Mouse (Mus musculus) frontal cortex, postnatal 14 days (tissue): ENCODE measurements around the gene Mtmr12.

Source experiments
- DNase-seq, 2 experiments: peaks; one replicate each; pipeline ENCODE4 v3.0.0; 2022; ENCODE audit warnings: low spot score in 2 of 2

The Mtmr12 gene

DNA sequence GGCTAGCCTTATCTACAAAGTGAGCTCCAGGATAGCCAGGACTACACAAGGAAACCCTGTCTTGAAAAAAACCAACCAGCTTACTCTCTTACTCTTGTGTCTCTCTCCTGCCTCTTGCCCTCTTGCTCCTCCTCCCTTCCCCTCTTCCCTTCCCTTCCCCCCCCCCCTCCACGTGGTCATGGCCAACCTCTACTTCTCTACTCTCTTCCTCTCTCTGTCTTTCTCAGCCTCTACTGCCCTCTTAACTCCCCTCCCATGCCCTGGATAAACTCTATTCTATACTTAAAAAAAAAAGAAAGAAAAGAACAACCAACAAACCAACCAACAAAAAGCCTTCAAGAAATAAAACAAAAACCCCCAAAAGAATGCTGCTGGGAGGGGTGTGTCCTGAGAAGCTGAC lies 30.7 kb downstream of the Mtmr12 start:
- DNase-seq = no peak

DNA sequence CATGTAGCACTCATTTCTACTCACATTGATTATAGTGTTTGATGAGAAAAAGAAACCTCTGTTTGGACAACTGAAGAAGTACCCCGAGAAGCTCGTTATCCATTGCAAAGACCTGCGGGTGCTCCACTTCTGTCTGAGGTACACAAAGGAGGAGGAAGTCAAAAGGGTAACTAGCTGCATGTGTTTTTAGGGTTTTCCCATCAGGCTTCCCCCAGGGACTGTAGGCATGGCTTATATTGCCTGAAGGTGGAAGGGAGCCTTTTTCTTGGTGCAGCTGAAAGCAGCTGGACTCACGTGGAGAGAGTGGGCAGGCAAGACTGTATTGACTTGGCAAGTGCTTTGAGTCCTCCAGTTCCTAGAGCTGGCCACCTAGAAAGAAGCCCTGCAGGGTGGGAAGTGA lies 31.2 kb downstream of the Mtmr12 start:
- no peak for DNase-seq

DNA sequence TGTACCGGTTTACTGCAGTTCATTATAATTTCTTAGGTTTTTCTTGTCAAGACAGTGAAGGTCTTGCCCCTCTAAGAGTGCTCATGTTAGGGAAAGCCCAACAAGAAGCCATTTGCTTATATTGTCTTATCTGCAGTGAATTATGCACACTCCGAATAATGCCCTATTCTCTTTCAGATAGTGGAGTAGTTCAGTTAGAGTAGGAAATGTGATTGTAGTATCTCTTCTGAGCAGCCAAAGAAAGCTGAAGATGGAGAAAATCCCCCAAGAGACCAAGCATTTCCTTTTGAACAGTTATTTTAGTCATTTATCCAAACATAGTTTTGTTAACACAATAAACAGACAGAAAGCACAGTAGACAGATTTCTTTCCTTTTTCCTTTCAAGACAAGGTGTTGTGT lies 32.1 kb downstream of the Mtmr12 start:
- no peak for DNase-seq

DNA sequence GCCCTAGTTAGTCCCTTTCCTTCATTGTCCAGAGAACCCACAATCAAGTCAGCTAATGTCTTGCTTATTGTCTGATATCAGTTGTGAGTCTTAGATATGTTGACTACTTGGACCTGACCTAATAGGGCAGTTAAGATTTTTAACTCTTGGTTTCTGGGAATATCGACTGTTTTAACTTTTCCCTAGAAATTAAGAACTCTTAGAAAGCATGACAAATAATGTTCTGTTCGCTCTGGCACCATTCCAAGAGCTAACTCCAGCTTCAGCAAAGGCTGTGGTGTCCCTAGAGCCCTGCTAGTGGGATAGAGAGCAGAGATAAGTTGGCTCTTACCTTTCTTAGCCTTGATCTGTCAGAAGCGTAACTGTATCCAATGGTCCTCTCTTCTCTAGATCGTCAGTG lies 32.7 kb downstream of the Mtmr12 start:
- DNase-seq = no peak

DNA sequence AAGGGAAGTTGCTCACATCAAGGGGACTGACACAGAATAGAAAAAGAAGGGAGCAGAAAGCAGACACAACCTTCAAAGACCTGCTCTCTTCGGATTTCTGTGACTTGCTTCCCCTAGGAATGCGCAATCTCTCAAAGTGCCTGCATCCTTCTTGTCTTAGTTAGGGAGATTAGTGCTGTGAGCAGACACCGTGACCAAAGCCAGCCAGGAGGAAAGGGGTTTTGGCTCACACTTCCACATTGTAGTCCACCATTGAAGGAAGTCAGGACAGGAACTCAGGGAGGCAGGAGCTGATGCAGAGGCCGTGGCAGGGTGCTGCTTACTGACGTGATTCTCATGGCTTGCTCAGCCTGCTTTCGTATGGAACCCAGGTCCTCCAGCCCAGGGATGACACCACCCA lies 33.5 kb downstream of the Mtmr12 start:
- DNase-seq = no peak

DNA sequence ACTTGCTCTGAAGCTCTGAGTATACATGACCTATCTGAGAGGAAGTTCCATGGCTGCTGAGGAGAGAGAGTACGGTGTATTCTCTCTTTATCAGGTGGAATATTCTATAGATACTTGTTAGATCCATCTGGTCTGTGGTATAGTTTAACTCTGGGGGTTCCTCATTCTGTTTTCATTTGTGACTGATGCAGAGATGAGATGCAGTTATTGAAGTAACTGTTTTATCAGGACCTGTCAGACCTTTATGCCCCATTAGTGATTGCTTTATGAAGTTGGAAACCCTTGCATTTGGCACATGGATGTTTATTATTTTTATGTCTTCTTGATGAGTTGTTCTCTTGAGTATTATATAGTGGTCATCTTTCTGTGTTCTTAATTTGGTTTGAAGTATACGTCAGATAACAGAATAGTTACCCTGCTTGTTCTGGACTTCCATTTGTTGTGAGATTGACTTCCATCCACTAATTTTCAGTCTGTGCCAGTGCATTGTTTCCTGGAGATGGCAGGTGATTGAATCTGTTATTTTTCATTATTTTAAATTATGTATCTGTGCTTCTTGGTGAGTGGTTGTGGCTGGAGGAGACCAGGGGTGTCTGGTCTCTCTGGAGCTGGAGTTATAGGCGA lies 36.0 kb downstream of the Mtmr12 start:
- DNase-seq = no peak

DNA sequence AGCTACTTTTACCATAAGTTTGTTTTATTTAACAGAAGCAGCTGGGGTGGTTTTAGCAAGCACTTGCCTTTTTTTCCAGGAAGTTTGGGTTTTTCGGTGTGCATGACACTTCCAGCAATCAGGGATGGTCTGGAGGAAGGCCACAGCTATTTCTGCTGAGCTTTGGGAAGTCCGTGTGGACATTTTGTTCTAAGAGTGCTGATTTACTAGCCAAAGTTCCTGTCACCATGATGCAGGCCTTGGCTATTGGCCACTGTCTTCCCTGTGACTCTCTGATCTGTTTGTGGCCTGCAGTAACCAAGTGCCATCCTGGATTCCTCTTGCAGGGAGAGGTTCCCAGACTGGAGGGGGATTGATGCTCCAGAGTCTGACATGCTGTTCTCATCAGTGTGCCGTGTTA lies 39.0 kb downstream of the Mtmr12 start:
- no peak for DNase-seq

DNA sequence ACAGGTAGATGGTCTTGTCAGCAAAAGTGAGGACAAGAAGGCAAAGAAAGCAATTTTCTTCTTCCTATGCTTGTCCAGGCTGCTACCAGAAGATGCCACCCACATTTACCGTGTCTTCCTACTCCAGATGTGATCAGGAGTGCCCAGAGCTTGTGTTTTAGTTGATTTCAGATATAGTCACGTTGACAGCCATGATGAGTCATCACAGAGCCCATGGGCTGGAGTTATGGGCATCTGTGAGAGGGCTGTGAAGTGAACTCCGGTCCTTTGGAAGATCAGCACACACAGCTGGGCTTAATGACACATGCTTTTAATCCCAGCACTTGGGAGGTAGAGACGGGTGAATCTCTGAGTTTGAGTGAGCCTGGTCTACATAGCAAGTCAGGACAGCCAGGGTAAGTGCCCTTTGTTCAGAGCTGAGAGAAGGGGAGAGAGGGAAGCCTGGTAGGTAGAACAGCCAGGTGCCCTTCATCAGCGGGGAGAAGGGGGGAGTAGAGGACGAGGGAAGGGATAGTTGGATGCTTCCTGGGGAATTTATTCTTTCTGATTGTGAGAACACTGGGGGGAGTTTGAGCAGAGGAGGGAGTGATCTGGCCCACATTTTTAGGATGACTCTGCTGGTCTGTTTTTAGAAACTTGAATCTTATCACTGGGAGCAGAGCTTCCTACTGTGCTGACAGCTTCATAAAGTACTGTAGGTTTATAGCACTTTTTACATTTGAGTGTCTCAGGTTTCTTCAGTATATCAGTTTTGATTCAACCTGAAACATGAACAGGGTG lies 40.9 kb downstream of the Mtmr12 start:
- DNase-seq = no peak

DNA sequence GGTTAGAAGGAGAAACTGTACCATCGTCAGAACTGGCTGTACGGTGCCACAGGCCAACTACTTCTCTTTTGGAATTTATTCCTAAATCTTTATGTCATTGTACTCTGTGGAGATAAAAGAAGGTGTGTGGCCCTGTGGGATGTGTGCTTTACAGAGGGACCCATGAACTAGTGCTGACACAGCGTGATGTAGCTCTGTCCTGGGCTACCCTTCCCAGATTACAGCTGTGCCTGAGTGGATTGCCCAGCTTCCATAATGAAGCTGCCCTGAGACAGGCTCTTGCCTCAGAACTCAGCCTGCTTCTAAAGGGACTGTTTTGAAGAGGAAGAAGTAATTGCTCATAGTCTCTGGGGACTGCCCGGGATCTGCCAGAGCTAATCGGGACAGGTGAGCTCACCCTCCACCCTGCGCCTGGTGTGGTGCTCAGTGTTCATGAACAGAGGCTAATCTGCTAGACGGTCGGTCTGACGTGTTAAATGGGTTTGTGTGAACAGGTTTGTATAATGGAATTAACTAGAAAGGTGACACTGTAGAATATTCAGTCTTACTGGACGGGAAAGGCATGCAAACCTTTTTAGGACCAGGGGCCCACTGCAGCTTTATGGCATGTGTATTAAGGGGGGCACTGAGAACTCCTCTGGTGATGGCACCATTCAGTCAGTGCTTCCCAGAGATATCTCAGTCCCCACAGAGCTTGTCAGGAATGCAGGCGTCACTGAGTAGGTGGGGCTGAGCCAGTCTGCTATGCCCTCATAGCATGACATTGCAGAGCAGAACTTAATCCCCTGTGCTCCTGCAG lies 41.7 kb downstream of the Mtmr12 start:
- no peak for DNase-seq

DNA sequence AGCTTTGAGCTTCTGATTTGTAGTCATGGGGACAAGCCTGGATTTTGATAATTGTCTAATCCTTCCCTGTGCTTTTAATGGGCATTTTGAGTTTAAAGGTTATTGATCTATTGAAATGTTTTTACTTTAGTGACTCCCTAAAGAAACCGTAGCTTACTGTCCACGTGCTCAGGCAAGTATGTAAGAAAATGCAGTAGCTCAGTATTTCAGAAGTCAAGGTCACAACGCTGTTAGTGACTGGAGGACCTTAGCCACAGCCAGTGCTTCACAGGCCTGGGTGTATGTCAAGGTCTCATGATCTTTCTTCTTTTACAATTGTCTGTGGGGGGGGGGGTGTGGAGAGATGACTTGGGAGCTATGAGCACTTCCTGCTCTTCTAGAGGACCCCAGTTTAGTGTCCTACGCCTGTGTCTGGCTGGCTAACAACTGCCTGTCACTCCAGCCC lies 42.4 kb downstream of the Mtmr12 start:
- DNase-seq = no peak

DNA sequence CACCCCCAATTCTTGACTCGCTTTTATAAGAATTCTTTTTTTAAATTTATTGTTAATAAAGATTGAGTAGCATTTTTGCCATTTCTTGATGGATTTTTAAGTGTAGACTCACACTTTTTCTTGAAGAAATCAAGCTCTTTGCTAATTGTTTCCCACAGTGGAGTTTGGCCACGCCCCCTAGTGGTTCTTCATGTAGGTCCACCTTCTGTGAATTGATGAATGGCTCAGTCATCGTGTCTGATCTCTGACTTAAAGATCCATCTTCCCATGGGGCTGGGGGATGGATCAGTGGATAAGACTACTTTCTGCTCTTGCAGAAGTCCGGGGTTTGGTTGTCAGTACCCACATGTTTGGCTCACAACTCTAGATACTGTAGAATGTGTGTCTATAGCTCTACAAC lies 43.5 kb downstream of the Mtmr12 start:
- DNase-seq = no peak

DNA sequence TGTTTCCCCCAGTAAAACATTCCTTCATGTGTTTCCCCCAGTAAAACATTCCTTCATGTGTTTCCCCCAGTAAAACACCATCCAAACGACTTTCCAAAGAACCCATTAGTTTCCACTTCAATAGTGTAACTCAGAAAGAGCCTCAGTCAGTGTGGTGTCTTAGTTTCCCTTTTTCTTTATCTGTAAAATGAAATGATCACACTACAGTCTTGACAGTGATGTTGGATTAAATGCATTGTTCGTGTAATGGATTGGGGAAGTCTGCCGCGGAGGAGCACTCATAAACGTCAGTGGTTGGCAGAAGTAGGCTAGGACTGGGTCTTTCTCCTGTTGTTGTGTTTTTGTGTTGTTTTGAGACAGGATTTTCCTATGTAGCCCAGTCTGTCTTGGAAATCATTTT lies 45.5 kb downstream of the Mtmr12 start:
- no peak for DNase-seq

DNA sequence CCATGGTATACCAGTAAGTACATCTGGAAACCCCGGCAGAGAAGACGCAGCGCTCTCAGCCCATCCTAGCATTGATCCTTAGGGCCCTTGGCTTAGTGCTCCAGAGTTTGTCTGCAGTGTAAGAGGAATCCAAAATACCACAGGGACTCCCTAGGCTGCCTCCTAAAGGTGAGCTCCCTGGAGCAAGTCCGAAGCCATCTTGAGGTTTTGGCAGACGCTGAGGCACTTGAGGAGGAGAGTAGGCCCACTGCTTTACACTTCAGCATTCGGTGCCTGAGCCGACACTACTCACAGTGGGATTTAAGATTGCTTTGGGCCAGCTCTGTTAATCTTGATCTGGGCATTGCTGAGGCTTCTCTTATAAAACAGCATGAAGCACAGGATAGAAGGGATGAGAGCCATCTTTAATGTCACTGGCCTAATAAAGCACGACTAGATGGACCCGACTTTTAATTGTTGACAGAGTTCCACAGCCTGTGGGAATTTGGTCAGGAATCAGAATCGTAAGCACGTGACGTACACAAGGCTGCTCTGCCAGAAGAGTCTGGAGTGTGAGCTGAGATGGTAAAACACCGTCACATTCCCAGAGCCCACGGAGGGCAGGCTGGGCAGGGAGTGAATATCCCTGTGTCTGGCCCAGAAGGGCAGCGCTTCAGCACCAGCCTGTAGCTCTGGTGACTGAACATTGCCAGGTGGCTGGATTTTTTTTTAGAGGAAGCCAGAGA lies 46.8 kb downstream of the Mtmr12 start:
- no peak for DNase-seq

DNA sequence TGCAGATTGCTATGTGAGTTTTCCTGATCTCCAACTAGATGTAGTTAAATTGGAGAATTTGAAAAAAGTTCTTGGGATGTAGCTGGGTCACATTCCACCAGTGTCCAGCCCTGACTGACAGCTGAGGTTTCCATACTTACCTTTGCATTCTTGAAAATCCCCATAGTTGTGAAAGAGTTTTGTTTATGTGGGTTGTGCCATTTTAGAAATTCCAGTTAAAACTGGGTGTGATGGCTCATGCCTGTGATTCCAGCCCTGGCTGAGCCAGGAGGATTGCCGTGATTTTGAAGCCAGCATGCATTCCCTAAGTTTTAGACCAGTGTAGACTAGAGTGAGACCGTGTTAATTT lies 47.3 kb downstream of the Mtmr12 start:
- DNase-seq = no peak

DNA sequence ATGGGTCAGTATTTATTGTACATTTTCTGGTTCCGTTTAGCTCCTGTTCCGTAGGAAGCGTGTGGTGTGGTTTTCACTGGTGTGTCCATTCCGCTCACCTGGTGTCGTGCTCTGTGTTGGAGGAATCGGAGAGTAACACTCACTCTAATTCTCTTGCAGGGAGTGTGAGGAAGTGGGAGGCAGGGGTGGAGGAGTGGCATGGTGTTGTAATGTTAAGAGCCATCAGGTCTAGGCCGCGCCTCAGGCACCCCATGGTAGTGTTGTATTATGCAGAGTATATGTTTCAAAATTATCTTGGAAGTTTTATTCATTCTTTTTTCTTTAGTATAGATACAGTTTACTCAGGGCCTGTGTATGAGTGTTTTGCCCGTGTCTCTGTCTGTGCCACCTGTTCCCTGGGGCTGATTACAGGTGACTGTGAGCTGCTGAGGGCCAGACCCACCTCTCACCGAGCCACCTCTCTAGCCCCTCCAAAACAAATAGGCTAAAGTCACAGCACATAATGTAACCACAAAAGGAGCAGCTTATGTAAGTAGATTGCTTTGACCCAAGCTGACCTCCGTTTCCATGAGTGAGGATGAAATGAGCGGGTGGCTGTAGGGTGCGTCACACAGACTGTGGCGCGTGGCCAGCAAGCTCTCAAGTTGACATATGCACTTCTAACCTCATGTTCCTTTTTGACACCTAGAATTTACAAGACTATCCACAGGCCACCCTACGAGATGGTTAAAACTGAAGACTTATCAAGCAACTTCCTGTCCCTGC lies 53.1 kb downstream of the Mtmr12 start:
- DNase-seq = no peak

DNA sequence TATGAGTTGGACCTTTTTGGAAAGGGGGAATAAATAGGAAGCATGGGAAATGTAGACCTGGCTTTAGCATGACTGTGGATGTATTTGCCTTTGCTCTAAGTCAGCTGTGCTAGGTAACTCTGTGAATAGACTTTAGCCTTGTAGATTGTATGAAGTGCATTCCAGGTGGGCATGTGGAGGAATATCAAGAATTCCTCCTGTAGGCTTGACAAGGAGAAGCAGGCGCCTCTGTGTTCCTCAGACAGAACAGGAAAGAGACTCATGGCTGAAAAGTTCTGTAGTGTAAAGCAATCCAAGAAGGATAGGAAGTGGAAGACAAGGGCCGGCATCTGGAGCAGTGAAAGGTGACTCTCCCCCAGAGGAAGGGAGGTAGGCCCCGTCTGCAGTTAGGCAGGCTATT lies 58.2 kb downstream of the Mtmr12 start:
- no peak for DNase-seq

DNA sequence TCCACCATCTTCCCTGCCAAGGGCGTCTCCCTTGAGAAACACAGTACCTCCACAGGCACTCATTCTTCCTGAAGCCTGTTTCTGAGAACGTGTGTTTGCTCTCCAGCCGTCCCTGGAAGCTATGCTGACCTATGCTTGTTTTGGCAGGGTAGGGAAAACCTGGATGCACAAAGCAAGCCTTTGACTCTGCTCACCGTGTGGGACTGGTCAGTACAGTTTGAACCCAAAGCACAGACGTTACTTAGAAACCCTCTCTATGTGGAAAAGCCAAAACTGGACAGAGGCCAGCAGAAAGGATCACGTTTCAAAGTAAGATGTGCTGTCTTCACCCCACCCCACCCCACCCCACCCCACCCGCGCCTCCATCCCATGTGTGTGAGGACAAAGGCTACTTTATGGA lies 61.6 kb downstream of the Mtmr12 start:
- no peak for DNase-seq

DNA sequence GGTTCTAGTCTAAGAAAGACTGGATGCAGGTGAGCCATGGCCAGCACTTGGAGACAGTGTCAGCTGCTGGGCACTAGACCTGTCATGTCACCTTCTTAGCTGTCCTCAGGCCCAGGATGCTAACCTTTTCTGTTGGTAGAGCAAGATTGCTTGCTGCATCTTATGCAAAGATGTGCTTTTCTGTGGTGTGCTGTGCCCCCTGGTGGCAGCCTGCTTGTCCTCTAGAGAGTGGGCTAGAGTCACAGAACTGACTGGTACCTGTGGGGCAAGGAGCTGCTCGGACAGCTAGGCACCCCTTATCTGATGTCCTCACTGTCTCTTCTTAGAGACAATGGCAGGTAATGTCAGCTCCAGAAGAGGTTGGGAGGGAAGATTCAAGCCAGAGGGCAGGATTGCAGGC lies 63.2 kb downstream of the Mtmr12 start:
- peak in 1 of 2 experiments; percentile 71 for DNase-seq

DNA sequence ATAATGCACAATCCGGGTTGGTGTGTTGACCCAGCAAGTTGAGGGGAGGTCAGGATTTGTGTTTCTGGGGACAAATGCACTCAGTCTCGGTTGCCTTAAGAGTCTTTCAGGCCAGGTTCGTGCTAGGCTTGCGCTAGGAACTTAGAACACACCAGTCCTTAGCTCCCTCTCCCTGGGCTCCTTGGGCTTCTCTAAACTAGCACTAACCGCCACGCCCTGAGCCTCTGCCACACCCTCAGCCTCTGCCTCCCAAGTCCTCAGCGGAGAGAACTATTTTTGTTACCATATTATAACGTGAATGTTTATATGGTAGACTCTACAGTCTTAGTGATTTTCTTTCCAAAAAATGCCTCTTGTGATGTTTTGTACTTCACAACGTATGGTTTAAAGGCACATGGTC lies 66.5 kb downstream of the Mtmr12 start:
- no peak for DNase-seq

DNA sequence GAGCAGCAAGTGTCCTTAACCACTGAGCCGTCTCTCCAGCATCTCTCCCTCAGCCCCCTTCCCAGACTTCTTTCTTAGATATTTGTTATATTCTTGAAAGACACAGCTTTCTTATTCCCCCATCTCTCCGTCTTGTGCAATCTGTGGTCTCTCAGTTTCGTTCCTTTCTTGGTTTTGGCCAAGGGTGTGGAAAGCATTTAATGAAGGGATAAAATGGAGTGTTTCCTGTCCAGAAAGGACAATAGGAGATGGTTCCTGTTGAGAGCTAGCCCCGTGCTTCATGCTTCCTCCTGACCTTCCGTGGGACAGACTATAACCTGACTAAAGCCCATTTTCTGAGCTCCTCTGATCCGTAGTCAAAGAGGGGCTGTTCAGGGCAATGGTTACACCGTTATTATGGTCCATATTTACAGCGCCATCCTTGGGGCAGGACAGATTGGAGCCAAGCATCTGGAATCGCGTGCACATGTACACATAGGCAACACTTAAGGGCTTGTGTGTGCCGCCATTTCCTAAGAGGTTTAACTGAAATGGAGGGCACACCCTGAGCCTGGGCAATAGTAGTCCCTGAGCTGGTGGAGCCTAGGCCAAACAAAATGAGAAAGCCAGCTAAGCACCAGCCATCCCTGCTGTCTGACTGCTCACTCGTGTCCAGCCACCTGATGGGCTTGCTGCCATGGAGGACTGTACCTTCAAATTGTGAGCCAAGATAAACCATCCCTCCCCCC lies 68.7 kb downstream of the Mtmr12 start:
- DNase-seq = no peak
